Mouse (Mus musculus) E14TG2a.4 (cell line): ENCODE measurements around the gene Cib4.

Experiments
- H3K27me3 ChIP-seq: 2 replicates; pipeline ENCODE4 v1.6.1; 2014; ENCODE audit warnings: low read length, control low read depth; ENCODE audit not compliant: insufficient read depth
- H3K36me3 ChIP-seq: 2 replicates; pipeline ENCODE4 v1.6.1; 2014; ENCODE audit warnings: low read length, control low read depth; ENCODE audit not compliant: insufficient read depth
- H3K4me1 ChIP-seq: replicated peaks from 2 replicates; pipeline ENCODE4 v1.6.1; 2014; ENCODE audit warnings: low read depth, low read length, control low read depth
- H3K4me3 ChIP-seq: replicated peaks from 2 replicates; pipeline ENCODE4 v1.5.1; 2014; ENCODE audit warnings: mild to moderate bottlenecking, low read length
- H3K9me3 ChIP-seq: 2 replicates; pipeline ENCODE4 v1.6.1; 2014; ENCODE audit warnings: low read length, control low read depth
- CTCF ChIP-seq: conservative IDR thresholded peaks from 2 replicates; pipeline ENCODE4 v1.5.1; 2014; ENCODE audit warnings: low read length
- NANOG ChIP-seq: IDR thresholded peaks from 2 replicates; pipeline ENCODE4 v1.6.1; 2014; ENCODE audit warnings: borderline replicate concordance, low read length, mixed read lengths
- POU5F1 ChIP-seq: IDR thresholded peaks from 2 replicates; pipeline ENCODE4 v1.6.1; 2014; ENCODE audit warnings: low read length, borderline replicate concordance

Gene Cib4

DNA sequence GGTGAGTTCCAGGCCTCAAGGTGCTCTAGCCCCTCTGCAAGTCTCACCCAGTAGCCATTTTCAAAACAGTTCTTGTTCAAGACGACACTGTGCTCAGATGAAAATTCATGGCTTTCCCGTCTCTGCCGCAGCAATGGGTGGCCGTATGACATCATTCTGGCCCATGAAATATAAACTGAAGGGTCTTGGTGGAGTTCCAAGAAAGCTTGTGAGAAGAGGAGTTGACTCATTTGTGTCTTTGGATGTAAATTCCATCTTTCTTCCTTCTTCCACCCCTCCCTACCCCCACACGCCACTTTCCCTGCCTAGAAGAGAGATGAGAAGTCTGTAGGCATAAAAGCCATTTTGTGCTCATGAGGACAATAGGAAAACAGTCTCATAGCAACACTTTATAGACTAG, 54.8 kb downstream of the Cib4 start:
- TF ChIP-seq CTCF, result no peak
- TF ChIP-seq POU5F1, result no peak
- TF ChIP-seq NANOG, result no peak
- Histone ChIP-seq H3K4me3 (no peak overlapping the region), H3K9me3 (no peaks in the 10 kb centered on the region), H3K4me1 (peaks cover 6% of the 10 kb centered on the region), H3K36me3 (no peaks in the 10 kb centered on the region), H3K27me3 (peaks cover 13% of the 10 kb centered on the region)

DNA sequence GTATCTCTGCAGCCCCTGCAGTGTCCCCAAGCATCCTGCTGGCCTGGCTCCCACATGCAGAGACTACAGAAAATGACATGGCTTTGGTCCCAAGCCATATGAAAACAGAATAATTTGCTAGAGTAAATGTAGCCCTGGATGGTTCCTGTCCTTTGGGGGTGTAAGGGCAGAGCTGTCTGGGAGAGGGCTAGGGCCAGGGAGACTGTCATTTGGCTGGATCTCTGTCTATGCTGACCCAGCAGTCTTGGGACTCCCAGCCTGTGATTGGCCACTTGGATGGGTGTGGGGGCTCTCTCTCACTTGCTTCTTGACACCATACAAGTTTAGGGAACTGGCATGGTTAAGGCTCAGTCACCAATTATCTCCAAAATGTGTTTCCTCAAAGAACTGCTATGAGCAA, 55.4 kb downstream of the Cib4 start:
- Histone ChIP-seq H3K27me3 (peaks cover 13% of the 10 kb centered on the region), H3K4me1 (peaks cover 4% of the 10 kb centered on the region), H3K36me3 (no peaks in the 10 kb centered on the region), H3K4me3 (no peak overlapping the region), H3K9me3 (no peaks in the 10 kb centered on the region)
- TF ChIP-seq POU5F1, result no peak
- no peak for TF ChIP-seq CTCF
- no peak for TF ChIP-seq NANOG

DNA sequence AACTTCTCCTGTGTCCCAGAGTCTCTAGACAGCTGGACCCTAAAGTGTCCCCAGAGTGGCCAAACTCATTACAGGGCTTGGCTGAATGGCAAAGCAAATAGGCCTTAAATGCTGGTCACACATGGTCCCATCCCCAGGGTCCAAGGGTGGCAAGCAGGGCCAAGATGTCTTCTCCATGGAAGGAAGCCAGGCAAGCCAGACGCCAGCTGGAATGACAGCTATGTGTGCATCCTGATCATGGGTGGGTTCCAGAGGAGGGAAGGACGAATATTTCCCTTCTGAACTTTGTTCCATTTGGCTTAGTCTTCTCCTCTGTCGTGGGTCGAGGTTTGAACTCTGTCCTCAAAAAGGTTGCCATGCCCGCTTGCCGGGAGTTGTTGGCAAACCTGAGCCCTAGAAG, 60.5 kb downstream of the Cib4 start:
- H3K4me1 ChIP-seq, result no peaks in the 10 kb centered on the region
- H3K9me3 ChIP-seq, result 0 out of 2 replicates have a peak, but pooled peaks cover 9% of the 10 kb centered on the region
- 0 out of 2 replicates have a peak, but pooled peaks cover 7% of the 10 kb centered on the region for H3K27me3 ChIP-seq
- no peak overlapping the region for H3K4me3 ChIP-seq
- H3K36me3 ChIP-seq, result no peaks in the 10 kb centered on the region
- no peak for TF ChIP-seq NANOG

DNA sequence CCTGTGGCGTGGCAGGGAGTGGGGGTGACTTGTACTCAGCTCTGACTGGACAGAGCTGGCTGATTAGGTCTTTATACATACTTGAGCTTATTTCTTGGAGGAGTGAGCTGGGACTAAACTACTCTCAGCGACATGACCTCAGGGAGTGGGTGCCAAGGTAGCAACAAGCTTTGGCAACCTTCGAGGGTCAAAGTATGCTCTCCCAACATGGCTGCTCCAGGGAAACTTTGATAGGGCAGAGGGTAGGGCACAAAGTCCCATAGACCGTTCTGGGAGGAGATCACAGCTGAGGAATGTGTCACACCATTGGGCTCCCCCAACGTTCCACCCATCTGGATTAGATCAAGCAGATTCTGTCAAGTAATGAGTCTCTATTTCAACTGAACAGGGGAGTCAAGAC, 61.0 kb downstream of the Cib4 start:
- TF ChIP-seq NANOG, result no peak
- TF ChIP-seq POU5F1, result no peak
- TF ChIP-seq CTCF, result no peak
- Histone ChIP-seq H3K36me3 (no peaks in the 10 kb centered on the region), H3K9me3 (0 out of 2 replicates have a peak, but pooled peaks cover 9% of the 10 kb centered on the region), H3K4me3 (no peak overlapping the region), H3K27me3 (0 out of 2 replicates have a peak, but pooled peaks cover 5% of the 10 kb centered on the region), H3K4me1 (no peaks in the 10 kb centered on the region)

DNA sequence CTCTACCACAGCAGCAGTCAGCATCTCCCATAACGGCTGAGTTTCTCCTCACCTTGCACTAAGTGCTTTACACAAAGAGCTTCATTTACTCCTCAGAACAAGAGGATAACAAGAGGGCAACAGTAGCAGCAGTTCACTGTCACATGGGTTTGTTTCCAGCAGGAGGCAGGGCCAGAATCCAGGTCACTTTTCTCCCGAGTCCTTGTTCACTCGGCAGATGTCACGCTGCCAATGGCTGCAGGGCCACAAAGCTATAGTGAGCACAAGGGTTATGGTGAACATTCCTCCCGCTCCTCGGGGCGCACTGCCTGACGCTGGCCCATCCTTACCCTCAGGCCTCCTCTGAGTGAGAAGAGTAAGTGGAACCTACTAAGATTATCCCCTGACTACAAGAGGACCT, 62.1 kb downstream of the Cib4 start:
- Histone ChIP-seq H3K9me3 (0 out of 2 replicates have a peak, but pooled peaks cover 9% of the 10 kb centered on the region), H3K4me1 (no peaks in the 10 kb centered on the region), H3K4me3 (no peak overlapping the region), H3K36me3 (no peaks in the 10 kb centered on the region), H3K27me3 (peaks cover 5% of the 10 kb centered on the region; the same call in 1 of the 2 replicates)
- TF ChIP-seq NANOG (no peak), CTCF (no peak), POU5F1 (no peak)

DNA sequence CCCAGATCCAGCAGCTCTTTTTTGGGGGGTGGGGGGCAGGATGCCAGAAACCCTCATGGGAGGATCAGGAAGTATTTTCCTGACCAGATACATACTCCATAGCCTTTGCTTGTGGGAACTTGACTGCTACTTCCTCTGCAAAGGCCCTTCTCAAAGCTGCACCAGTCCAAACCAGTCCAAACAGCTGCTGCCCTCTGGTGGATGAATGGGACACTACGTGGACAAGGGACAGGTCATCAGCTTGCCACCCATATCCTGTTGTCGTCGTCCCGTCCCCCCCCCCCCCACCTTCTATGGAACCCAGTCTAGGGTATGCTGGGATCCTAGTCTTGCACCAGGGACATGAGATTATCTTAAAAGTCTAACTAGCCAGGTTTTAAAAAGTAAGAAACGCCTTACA, 63.3 kb downstream of the Cib4 start:
- TF ChIP-seq CTCF, result peak; percentile 39; the same call in 1 of the 2 replicates
- no peak for TF ChIP-seq NANOG
- peaks cover 5% of the 10 kb centered on the region for H3K27me3 ChIP-seq
- no peaks in the 10 kb centered on the region for H3K36me3 ChIP-seq
- no peaks in the 10 kb centered on the region for H3K4me1 ChIP-seq
- no peak overlapping the region for H3K4me3 ChIP-seq
- 0 out of 2 replicates have a peak, but pooled peaks cover 9% of the 10 kb centered on the region for H3K9me3 ChIP-seq

DNA sequence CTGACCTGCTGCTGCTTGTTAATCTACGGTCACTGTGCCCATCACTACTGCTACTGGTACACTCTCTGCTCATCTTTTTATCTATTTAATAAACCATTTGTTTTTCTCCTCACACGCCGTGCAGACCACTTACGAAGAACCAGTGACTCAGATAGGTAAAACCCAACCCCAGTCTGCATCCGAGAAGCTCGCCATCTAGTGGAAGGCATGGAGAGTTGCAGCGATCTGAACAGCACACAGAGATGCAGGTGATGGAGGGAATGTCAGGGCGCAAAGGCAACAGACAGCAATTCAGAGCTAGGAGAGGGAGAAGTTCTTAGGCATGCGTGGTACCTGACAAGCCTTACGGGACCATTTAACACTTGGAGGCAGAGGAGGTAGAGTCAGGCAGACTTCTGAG, 69.1 kb downstream of the Cib4 start:
- H3K4me1 ChIP-seq, result peaks cover 11% of the 10 kb centered on the region
- no peak for TF ChIP-seq POU5F1
- TF ChIP-seq CTCF, result peak; percentile 84
- no peak overlapping the region for H3K4me3 ChIP-seq

DNA sequence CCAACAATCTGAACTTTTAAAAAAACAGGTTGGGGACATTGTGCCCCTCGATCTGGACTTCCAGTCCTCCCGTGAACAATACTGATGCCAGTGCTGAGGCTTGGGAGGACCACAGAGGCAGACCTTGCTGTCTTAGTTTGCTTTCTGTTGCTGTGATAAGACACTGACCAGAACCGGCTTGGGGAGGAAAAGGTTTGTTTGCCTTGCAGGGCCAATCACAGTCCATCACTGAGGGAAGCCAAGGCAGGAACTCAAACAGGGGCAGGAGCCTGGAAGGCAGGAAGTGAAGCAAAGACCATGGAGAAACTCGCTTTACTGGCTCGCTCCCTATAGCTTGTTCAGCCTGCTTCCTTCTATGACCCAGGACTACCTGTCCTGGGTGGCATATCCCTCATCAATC, 73.5 kb downstream of the Cib4 start:
- Histone ChIP-seq H3K4me3 (no peak overlapping the region), H3K27me3 (peaks cover 17% of the 10 kb centered on the region), H3K36me3 (no peaks in the 10 kb centered on the region), H3K9me3 (no peaks in the 10 kb centered on the region), H3K4me1 (peaks cover 51% of the 10 kb centered on the region)
- TF ChIP-seq POU5F1 (no peak), CTCF (no peak), NANOG (no peak)

More for the DNA sequence above, 69.1 kb downstream of the Cib4 start:
- Histone ChIP-seq H3K27me3 (peaks cover 23% of the 10 kb centered on the region), H3K36me3 (no peaks in the 10 kb centered on the region), H3K9me3 (no peaks in the 10 kb centered on the region)

DNA sequence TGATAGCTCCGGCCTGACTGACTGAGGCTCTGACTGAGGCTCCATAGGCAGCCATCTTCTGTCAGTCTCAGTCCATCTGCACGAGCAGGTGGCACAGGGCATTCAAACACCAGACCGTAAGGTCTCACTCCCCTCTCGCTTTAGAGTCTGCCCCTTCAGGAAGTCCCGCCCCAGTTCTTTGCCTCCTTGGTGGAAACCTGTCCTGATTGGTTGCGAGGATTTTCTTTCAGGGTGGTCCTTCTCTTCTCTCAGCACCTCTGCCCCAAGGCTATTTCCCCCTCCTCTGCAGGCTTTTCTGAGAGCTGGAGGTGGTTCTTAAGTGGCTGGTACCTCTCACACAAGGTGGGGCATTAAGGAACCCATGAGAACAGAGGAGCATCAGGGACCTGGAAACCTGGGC, 75.2 kb downstream of the Cib4 start:
- no peak for TF ChIP-seq NANOG
- Histone ChIP-seq H3K4me3 (peak overlapping the region; percentile 61), H3K9me3 (no peaks in the 10 kb centered on the region), H3K4me1 (peaks cover 65% of the 10 kb centered on the region), H3K36me3 (no peaks in the 10 kb centered on the region), H3K27me3 (peaks cover 27% of the 10 kb centered on the region)
